Mouse (Mus musculus) stomach, embryonic 16.5 days (tissue): ENCODE results near the gene Nfkbie. TPM values are rescaled to one million over a fixed set of nuclear protein-coding genes. Genes with fewer than 3 reads are reported as not detected.
A peak's percentile ranks its signal among the peaks of the same experiment; 100 is the strongest.

Experiments
- ATAC-seq: fragments of 200-750 bp; cut with Nextera tagmentation; 2 replicates; pipeline ENCODE4 v1.8.0; 2017; ENCODE audit warnings: moderate number of reproducible peaks, moderate TSS enrichment; ENCODE audit not compliant: insufficient read depth, low FRiP score
- H3K27ac ChIP-seq: fragments of 300-500 bp; sonication (generic); 2 replicates; pipeline ENCODE4 v1.5.1; 2014; ENCODE audit warnings: low read length
- H3K27me3 ChIP-seq: fragments of 300-500 bp; sonication (generic); 2 replicates; pipeline ENCODE4 v1.6.1; 2014; ENCODE audit warnings: low read length, control low read depth, mixed read lengths; ENCODE audit not compliant: control insufficient read depth, insufficient read depth
- H3K36me3 ChIP-seq: fragments of 300-500 bp; sonication (generic); 2 replicates; pipeline ENCODE4 v1.6.1; 2014; ENCODE audit warnings: low read length; ENCODE audit not compliant: control insufficient read depth, insufficient read depth
- H3K4me1 ChIP-seq: fragments of 300-500 bp; sonication (generic); 2 replicates; pipeline ENCODE4 v1.6.1; 2014; ENCODE audit warnings: low read length, control low read depth, mixed read lengths; ENCODE audit not compliant: control insufficient read depth, insufficient read depth
- H3K4me2 ChIP-seq: fragments of 300-500 bp; sonication (generic); 2 replicates; pipeline ENCODE4 v1.6.1; 2014; ENCODE audit warnings: low read depth, low read length, mixed read lengths
- H3K4me3 ChIP-seq: fragments of 300-500 bp; sonication (generic); replicated peaks from 2 replicates; pipeline ENCODE4 v1.5.1; 2014; ENCODE audit warnings: mild to moderate bottlenecking, low read length
- H3K9ac ChIP-seq: fragments of 300-500 bp; sonication (generic); 2 replicates; pipeline ENCODE4 v1.6.1; 2014; ENCODE audit warnings: low read length
- H3K9me3 ChIP-seq: fragments of 300-500 bp; sonication (generic); replicated peaks from 2 replicates; pipeline ENCODE4 v1.6.1; 2016; ENCODE audit warnings: low read length, control low read depth; ENCODE audit not compliant: control insufficient read depth
- WGBS: fragments of 180-500 bp; shearing (Covaris S2); extraction: QIAGEN DNeasy Blood & Tissue Kit; methylation state at CpG from one replicate; pipeline ENCODE4 v1.1.7; 2014; 5-methylcytosine and 5-hydroxymethylcytosine counted together
- polyA plus RNA-seq: library from polyadenylated mRNA; unstranded; fragments of >200 nt; fragmentation: Nextera tagmentation; extraction: Ambion mirVana; gene quantifications from 2 replicates; pipeline ENCODE4 v1.2.1, GENCODE M21; 2015

Gene Nfkbie
- polyA plus RNA-seq, result 4.2 and 4.4 TPM in 2 replicates

GRCm38 (mm10) chr17:45555452-45556106, at the start of gene Nfkbie:
Gene Nfkbie (plus strand): TSS chr17:45555703.
- peak within 1 kb of the TSS; percentile 76 for H3K9ac ChIP-seq
- H3K36me3 ChIP-seq, result no peaks in the 10 kb centered on the region
- peak; percentile 87 for ATAC-seq
- H3K4me1 ChIP-seq, result peaks cover 4% of the 10 kb centered on the region; the same call in 1 of the 2 replicates
- H3K4me3 ChIP-seq, result peak within 1 kb of the TSS; percentile 72
- H3K27me3 ChIP-seq, result peaks cover 9% of the 10 kb centered on the region
- H3K4me2 ChIP-seq, result peak within 1 kb of the TSS; percentile 97
- peak within 1 kb of the TSS; percentile 8; the same call in 1 of the 2 replicates for H3K27ac ChIP-seq
- under 1% methylated on average over 45 of the region's 45 CpGs for WGBS
- H3K9me3 ChIP-seq, result no peaks in the 10 kb centered on the region

- Histone ChIP-seq H3K27me3 (no peaks in the 10 kb centered on the region), H3K9ac (peak overlapping the region; percentile 34; the same call in 1 of the 2 replicates), H3K4me3 (no peak overlapping the region; the same call in 1 of the 2 replicates), H3K36me3 (0 out of 2 replicates have a peak, but pooled peaks cover 6% of the 10 kb centered on the region), H3K27ac (no peak overlapping the region), H3K4me2 (peak overlapping the region; percentile 11; the same call in 1 of the 2 replicates), H3K9me3 (no peaks in the 10 kb centered on the region), H3K4me1 (peaks cover 11% of the 10 kb centered on the region; the same call in 1 of the 2 replicates)
- ATAC-seq, result no peak
- 64% methylated on average over 6 of the region's 6 CpGs for WGBS
Observed at GRCm38 (mm10) chr17:45505941-45506465, 49.5 kb upstream of the Nfkbie start.

GRCm38 (mm10) chr17:45506700-45507189, 48.8 kb upstream of the Nfkbie start, which contains the start of gene Aars2:
Gene Aars2 (plus strand): TSS chr17:45506841.
- WGBS, result under 1% methylated on average over 42 of the region's 42 CpGs
- peak within 1 kb of the TSS; percentile 78 for H3K4me3 ChIP-seq
- H3K36me3 ChIP-seq, result 0 out of 2 replicates have a peak, but pooled peaks cover 6% of the 10 kb centered on the region
- peak; percentile 93 for ATAC-seq
- peaks cover 11% of the 10 kb centered on the region; the same call in 1 of the 2 replicates for H3K4me1 ChIP-seq
- peak within 1 kb of the TSS; percentile 85 for H3K27ac ChIP-seq
- peak within 1 kb of the TSS; percentile 92 for H3K9ac ChIP-seq
- peak within 1 kb of the TSS; percentile 57 for H3K4me2 ChIP-seq
- H3K9me3 ChIP-seq, result no peaks in the 10 kb centered on the region
- H3K27me3 ChIP-seq, result no peaks in the 10 kb centered on the region

- Histone ChIP-seq H3K27me3 (no peaks in the 10 kb centered on the region), H3K4me2 (no peak overlapping the region), H3K4me1 (peaks cover 11% of the 10 kb centered on the region; the same call in 1 of the 2 replicates), H3K27ac (no peak overlapping the region), H3K4me3 (no peak overlapping the region), H3K36me3 (0 out of 2 replicates have a peak, but pooled peaks cover 6% of the 10 kb centered on the region), H3K9ac (no peak overlapping the region), H3K9me3 (no peaks in the 10 kb centered on the region)
- WGBS, result 86% methylated on average over 4 of the region's 4 CpGs
- no peak for ATAC-seq
Observed at GRCm38 (mm10) chr17:45510871-45511270, 44.6 kb upstream of the Nfkbie start.

GRCm38 (mm10) chr17:45511757-45512156, 43.7 kb upstream of the Nfkbie start:
- no peak overlapping the region for H3K27ac ChIP-seq
- no peak overlapping the region for H3K4me3 ChIP-seq
- 91% methylated on average over 4 of the region's 4 CpGs for WGBS
- H3K36me3 ChIP-seq, result 0 out of 2 replicates have a peak, but pooled peaks cover 6% of the 10 kb centered on the region
- H3K9ac ChIP-seq, result no peak overlapping the region
- ATAC-seq, result no peak
- no peaks in the 10 kb centered on the region for H3K9me3 ChIP-seq
- no peaks in the 10 kb centered on the region for H3K27me3 ChIP-seq
- H3K4me2 ChIP-seq, result no peak overlapping the region
- peaks cover 5% of the 10 kb centered on the region; the same call in 1 of the 2 replicates for H3K4me1 ChIP-seq

GRCm38 (mm10) chr17:45515204-45515726, 40.2 kb upstream of the Nfkbie start:
- Histone ChIP-seq H3K9ac (no peak overlapping the region), H3K4me3 (no peak overlapping the region), H3K9me3 (no peaks in the 10 kb centered on the region), H3K4me2 (no peak overlapping the region), H3K27me3 (no peaks in the 10 kb centered on the region), H3K4me1 (no peaks in the 10 kb centered on the region), H3K36me3 (peaks cover under 1% of the 10 kb centered on the region; the same call in 1 of the 2 replicates), H3K27ac (no peak overlapping the region)
- no peak for ATAC-seq
- WGBS, result 44% methylated on average over 15 of the region's 15 CpGs

- Histone ChIP-seq H3K36me3 (peaks cover 4% of the 10 kb centered on the region; the same call in 1 of the 2 replicates), H3K27ac (no peak overlapping the region), H3K27me3 (no peaks in the 10 kb centered on the region), H3K9ac (no peak overlapping the region), H3K4me3 (no peak overlapping the region), H3K4me1 (no peaks in the 10 kb centered on the region), H3K4me2 (no peak overlapping the region), H3K9me3 (no peaks in the 10 kb centered on the region)
- 80% methylated on average over 10 of the region's 10 CpGs for WGBS
- ATAC-seq, result no peak
Observed at GRCm38 (mm10) chr17:45515806-45516205, 39.7 kb upstream of the Nfkbie start.

GRCm38 (mm10) chr17:45516488-45516887, 39.0 kb upstream of the Nfkbie start:
- Histone ChIP-seq H3K27ac (no peak overlapping the region), H3K4me2 (no peak overlapping the region), H3K9ac (no peak overlapping the region), H3K9me3 (no peaks in the 10 kb centered on the region), H3K36me3 (peaks cover 4% of the 10 kb centered on the region; the same call in 1 of the 2 replicates), H3K4me1 (no peaks in the 10 kb centered on the region), H3K4me3 (no peak overlapping the region), H3K27me3 (no peaks in the 10 kb centered on the region)
- ATAC-seq, result no peak
- WGBS, result 47% methylated on average over 8 of the region's 8 CpGs

- Histone ChIP-seq H3K4me1 (no peaks in the 10 kb centered on the region), H3K27me3 (no peaks in the 10 kb centered on the region), H3K9ac (no peak overlapping the region), H3K27ac (no peak overlapping the region), H3K4me3 (no peak overlapping the region), H3K36me3 (peaks cover 4% of the 10 kb centered on the region; the same call in 1 of the 2 replicates), H3K9me3 (no peaks in the 10 kb centered on the region), H3K4me2 (no peak overlapping the region)
- ATAC-seq, result no peak
- 93% methylated on average over 21 of the region's 21 CpGs for WGBS
Observed at GRCm38 (mm10) chr17:45517135-45517534, 38.4 kb upstream of the Nfkbie start.
